Mouse (Mus musculus) embryonic facial prominence, embryonic 15.5 days (tissue): ENCODE measurements around the gene Schip1. TPM values are rescaled to one million over a fixed set of nuclear protein-coding genes. Genes with fewer than 3 reads are reported as not detected.

Experiments used
- ATAC-seq: fragments of 200-750 bp; cut with Nextera tagmentation; 2 replicates; pipeline ENCODE4 v1.8.0; 2017; ENCODE audit warnings: low read depth, moderate TSS enrichment; ENCODE audit not compliant: insufficient number of reproducible peaks, low FRiP score, low TSS enrichment
- H3K27ac ChIP-seq: fragments of 300-500 bp; sonication (generic); replicated peaks from 2 replicates; pipeline ENCODE4 v1.5.1; 2015; ENCODE audit warnings: mild to moderate bottlenecking, inconsistent platforms
- H3K27me3 ChIP-seq: fragments of 300-500 bp; sonication (generic); 2 replicates; pipeline ENCODE4 v1.6.1; 2015; ENCODE audit warnings: inconsistent platforms
- H3K36me3 ChIP-seq: fragments of 300-500 bp; sonication (generic); 2 replicates; pipeline ENCODE4 v1.6.1; 2015; ENCODE audit warnings: mild to moderate bottlenecking, inconsistent platforms
- H3K4me1 ChIP-seq: fragments of 300-500 bp; sonication (generic); 2 replicates; pipeline ENCODE4 v1.6.1; 2015; ENCODE audit warnings: inconsistent platforms
- H3K4me2 ChIP-seq: fragments of 300-500 bp; sonication (generic); replicated peaks from 2 replicates; pipeline ENCODE4 v1.6.1; 2015; ENCODE audit warnings: mild to moderate bottlenecking, inconsistent platforms
- H3K4me3 ChIP-seq: fragments of 300-500 bp; sonication (generic); replicated peaks from 2 replicates; pipeline ENCODE4 v1.5.1; 2015; ENCODE audit warnings: mild to moderate bottlenecking, inconsistent platforms
- H3K9ac ChIP-seq: fragments of 300-500 bp; sonication (generic); 2 replicates; pipeline ENCODE4 v1.6.1; 2015; ENCODE audit warnings: inconsistent platforms
- H3K9me3 ChIP-seq: fragments of 300-500 bp; sonication (generic); replicated peaks from 2 replicates; pipeline ENCODE4 v1.6.1; 2016; ENCODE audit warnings: inconsistent platforms
- WGBS: fragments of 180-500 bp; shearing (Covaris S2); methylation state at CpG from one replicate; pipeline ENCODE4 v1.1.7; 2015; 5-methylcytosine and 5-hydroxymethylcytosine counted together
- polyA plus RNA-seq: library from polyadenylated mRNA; unstranded; fragments of >200 nt; fragmentation: Nextera tagmentation; extraction: Ambion mirVana; gene quantifications from 2 replicates; pipeline ENCODE4 v1.2.1, GENCODE M21; 2015

Schip1 gene
- polyA plus RNA-seq, 1 experiment from 2014 or later, result 30.9 TPM

- no peak for ATAC-seq
- H3K36me3 ChIP-seq, result no peaks in the 10 kb centered on the region
- WGBS, result 85% methylated on average over 7 of the region's 7 CpGs
- no peaks in the 10 kb centered on the region; the same call in 1 of the 2 replicates for H3K27me3 ChIP-seq
- no peak overlapping the region for H3K4me3 ChIP-seq
- H3K27ac ChIP-seq, result no peak overlapping the region
- H3K4me1 ChIP-seq, result no peaks in the 10 kb centered on the region
- no peak overlapping the region for H3K4me2 ChIP-seq
- H3K9ac ChIP-seq, result no peak overlapping the region
- H3K9me3 ChIP-seq, result no peaks in the 10 kb centered on the region; the same call in 1 of the 2 replicates
Measured at GRCm38 (mm10) chr3:68352961-68353360, 288.4 kb downstream of the Schip1 start.

- no peak; the same call in 1 of the 2 replicates for ATAC-seq
- Histone ChIP-seq H3K9ac (no peak overlapping the region), H3K4me1 (no peaks in the 10 kb centered on the region), H3K27ac (no peak overlapping the region), H3K4me2 (no peak overlapping the region), H3K9me3 (no peaks in the 10 kb centered on the region; the same call in 1 of the 2 replicates), H3K27me3 (no peaks in the 10 kb centered on the region; the same call in 1 of the 2 replicates), H3K4me3 (no peak overlapping the region), H3K36me3 (no peaks in the 10 kb centered on the region)
- WGBS, result 52% methylated on average over 3 of the region's 3 CpGs
Measured at GRCm38 (mm10) chr3:68353492-68353891, 288.9 kb downstream of the Schip1 start.

- Histone ChIP-seq H3K4me2 (no peak overlapping the region), H3K4me3 (no peak overlapping the region), H3K9ac (no peak overlapping the region), H3K36me3 (no peaks in the 10 kb centered on the region), H3K27ac (no peak overlapping the region), H3K27me3 (no peaks in the 10 kb centered on the region; the same call in 1 of the 2 replicates), H3K4me1 (no peaks in the 10 kb centered on the region), H3K9me3 (no peaks in the 10 kb centered on the region; the same call in 1 of the 2 replicates)
- WGBS, result 71% methylated on average over 2 of the region's 2 CpGs
- ATAC-seq, result no peak
Measured at GRCm38 (mm10) chr3:68356516-68356915, 291.9 kb downstream of the Schip1 start.

GRCm38 (mm10) chr3:68368029-68368428 is 303.4 kb downstream of the Schip1 start:
- Histone ChIP-seq H3K36me3 (no peaks in the 10 kb centered on the region), H3K27me3 (no peaks in the 10 kb centered on the region), H3K4me3 (no peak overlapping the region), H3K9me3 (no peaks in the 10 kb centered on the region), H3K4me1 (no peaks in the 10 kb centered on the region), H3K4me2 (no peak overlapping the region), H3K27ac (no peak overlapping the region), H3K9ac (no peak overlapping the region)
- ATAC-seq, result no peak

- Histone ChIP-seq H3K36me3 (no peaks in the 10 kb centered on the region), H3K4me3 (no peak overlapping the region), H3K4me1 (no peaks in the 10 kb centered on the region), H3K9me3 (no peaks in the 10 kb centered on the region), H3K27ac (no peak overlapping the region), H3K9ac (no peak overlapping the region), H3K27me3 (no peaks in the 10 kb centered on the region), H3K4me2 (no peak overlapping the region)
- 60% methylated on average over 1 of the region's 1 CpGs for WGBS
- no peak for ATAC-seq
Measured at GRCm38 (mm10) chr3:68372925-68373324, 308.3 kb downstream of the Schip1 start.

- ATAC-seq, result no peak
- H3K4me1 ChIP-seq, result no peaks in the 10 kb centered on the region
- no peak overlapping the region for H3K4me2 ChIP-seq
- no peak overlapping the region for H3K27ac ChIP-seq
- no peak overlapping the region for H3K4me3 ChIP-seq
- no peaks in the 10 kb centered on the region for H3K36me3 ChIP-seq
- H3K27me3 ChIP-seq, result no peaks in the 10 kb centered on the region
- 38% methylated on average over 10 of the region's 10 CpGs for WGBS
- no peaks in the 10 kb centered on the region for H3K9me3 ChIP-seq
- no peak overlapping the region for H3K9ac ChIP-seq
Measured at GRCm38 (mm10) chr3:68375100-68375508, 310.5 kb downstream of the Schip1 start.

- ATAC-seq, result no peak
- H3K4me1 ChIP-seq, result no peaks in the 10 kb centered on the region
- H3K27me3 ChIP-seq, result no peaks in the 10 kb centered on the region
- H3K27ac ChIP-seq, result no peak overlapping the region
- H3K36me3 ChIP-seq, result no peaks in the 10 kb centered on the region
- no peak overlapping the region for H3K4me3 ChIP-seq
- no peak overlapping the region for H3K4me2 ChIP-seq
- H3K9me3 ChIP-seq, result no peaks in the 10 kb centered on the region
- WGBS, result 57% methylated on average over 7 of the region's 7 CpGs
- H3K9ac ChIP-seq, result no peak overlapping the region
Measured at GRCm38 (mm10) chr3:68377452-68378198, 313.0 kb downstream of the Schip1 start.

- H3K27me3 ChIP-seq, result no peaks in the 10 kb centered on the region
- no peak for ATAC-seq
- H3K4me2 ChIP-seq, result no peak overlapping the region
- no peak overlapping the region for H3K9ac ChIP-seq
- no peak overlapping the region for H3K27ac ChIP-seq
- no peaks in the 10 kb centered on the region for H3K36me3 ChIP-seq
- no peaks in the 10 kb centered on the region for H3K4me1 ChIP-seq
- WGBS, result 52% methylated on average over 2 of the region's 2 CpGs
- H3K4me3 ChIP-seq, result no peak overlapping the region
- no peaks in the 10 kb centered on the region for H3K9me3 ChIP-seq
Measured at GRCm38 (mm10) chr3:68378799-68379198, 314.2 kb downstream of the Schip1 start.

- H3K4me1 ChIP-seq, result no peaks in the 10 kb centered on the region
- no peaks in the 10 kb centered on the region for H3K27me3 ChIP-seq
- H3K9me3 ChIP-seq, result no peaks in the 10 kb centered on the region
- 28% methylated on average over 7 of the region's 7 CpGs for WGBS
- H3K27ac ChIP-seq, result no peak overlapping the region
- H3K4me3 ChIP-seq, result no peak overlapping the region
- H3K9ac ChIP-seq, result no peak overlapping the region
- no peak overlapping the region for H3K4me2 ChIP-seq
- no peaks in the 10 kb centered on the region for H3K36me3 ChIP-seq
- no peak for ATAC-seq
Measured at GRCm38 (mm10) chr3:68379242-68379641, 314.6 kb downstream of the Schip1 start.

- H3K9me3 ChIP-seq, result no peaks in the 10 kb centered on the region
- no peak overlapping the region for H3K27ac ChIP-seq
- no peak overlapping the region for H3K4me2 ChIP-seq
- no peak overlapping the region for H3K9ac ChIP-seq
- no peak for ATAC-seq
- H3K36me3 ChIP-seq, result no peaks in the 10 kb centered on the region
- no peaks in the 10 kb centered on the region for H3K4me1 ChIP-seq
- no peak overlapping the region for H3K4me3 ChIP-seq
- H3K27me3 ChIP-seq, result no peaks in the 10 kb centered on the region
Measured at GRCm38 (mm10) chr3:68383672-68384071, 319.1 kb downstream of the Schip1 start.

GRCm38 (mm10) chr3:68385544-68385943 is 320.9 kb downstream of the Schip1 start:
- Histone ChIP-seq H3K27ac (no peak overlapping the region), H3K4me3 (no peak overlapping the region), H3K9me3 (no peaks in the 10 kb centered on the region), H3K36me3 (no peaks in the 10 kb centered on the region), H3K9ac (no peak overlapping the region), H3K4me1 (no peaks in the 10 kb centered on the region), H3K27me3 (no peaks in the 10 kb centered on the region), H3K4me2 (no peak overlapping the region)
- WGBS, result 41% methylated on average over 3 of the region's 3 CpGs
- no peak for ATAC-seq

- Histone ChIP-seq H3K4me3 (no peak overlapping the region), H3K9me3 (no peaks in the 10 kb centered on the region), H3K9ac (no peak overlapping the region), H3K4me2 (no peak overlapping the region), H3K27ac (no peak overlapping the region), H3K36me3 (no peaks in the 10 kb centered on the region), H3K27me3 (no peaks in the 10 kb centered on the region), H3K4me1 (no peaks in the 10 kb centered on the region)
- no peak for ATAC-seq
- 92% methylated on average over 3 of the region's 3 CpGs for WGBS
Measured at GRCm38 (mm10) chr3:68388023-68388422, 323.4 kb downstream of the Schip1 start.
